Mouse (Mus musculus): ENCODE measurements at regions not wholly inside any gene's neighbourhood (a gene's known extent, or its start where the extent isn't known, plus 50 kb on each side); places are given as distances from the start of the nearest gene placed in this dataset.
A peak's percentile ranks its signal among the peaks of the same experiment; 100 is the strongest.

GRCm38 (mm10) chr19:56017524-56017923, 269.4 kb upstream of the Habp2 start:
- H3K4me2 ChIP-seq: 0 out of 2 replicates have a peak overlapping the region, but pooled peaks have one; percentile 9
- H3K4me3 ChIP-seq: no peak overlapping the region
- no peaks in the 10 kb centered on the region for H3K4me1 ChIP-seq
- WGBS: 71% methylated on average over 7 of the region's 7 CpGs
- ATAC-seq (ENCODE audit: borderline replicate concordance, extremely low read depth, low FRiP score, low TSS enrichment): no peak
- no peaks in the 10 kb centered on the region for H3K9me3 ChIP-seq
- no peak overlapping the region for H3K9ac ChIP-seq
- H3K27me3 ChIP-seq: no peaks in the 10 kb centered on the region
- no peaks in the 10 kb centered on the region for H3K36me3 ChIP-seq
- no peak overlapping the region for H3K27ac ChIP-seq

GRCm38 (mm10) chr19:56019143-56019542, 267.8 kb upstream of the Habp2 start:
- 43% methylated on average over 7 of the region's 7 CpGs for WGBS

GRCm38 (mm10) chr19:56022348-56022747, 264.6 kb upstream of the Habp2 start:
- 43% methylated on average over 6 of the region's 6 CpGs for WGBS
- Histone ChIP-seq H3K36me3 (no peaks in the 10 kb centered on the region), H3K9ac (no peak overlapping the region), H3K4me3 (no peak overlapping the region), H3K27me3 (no peaks in the 10 kb centered on the region), H3K27ac (no peak overlapping the region), H3K9me3 (no peaks in the 10 kb centered on the region), H3K4me2 (no peak overlapping the region), H3K4me1 (no peaks in the 10 kb centered on the region)
- ATAC-seq (ENCODE audit: borderline replicate concordance, extremely low read depth, low FRiP score, low TSS enrichment): no peak

More at GRCm38 (mm10) chr19:56019143-56019542, 267.8 kb upstream of the Habp2 start:
- Histone ChIP-seq H3K4me3 (no peak overlapping the region), H3K4me2 (no peak overlapping the region), H3K9me3 (no peaks in the 10 kb centered on the region), H3K9ac (no peak overlapping the region), H3K4me1 (no peaks in the 10 kb centered on the region), H3K27me3 (no peaks in the 10 kb centered on the region), H3K27ac (no peak overlapping the region), H3K36me3 (no peaks in the 10 kb centered on the region)
- ATAC-seq (ENCODE audit: borderline replicate concordance, extremely low read depth, low FRiP score, low TSS enrichment): no peak

GRCm38 (mm10) chr19:56024599-56024998, 262.3 kb upstream of the Habp2 start:
- H3K9me3 ChIP-seq: no peaks in the 10 kb centered on the region
- H3K4me3 ChIP-seq: no peak overlapping the region
- H3K36me3 ChIP-seq: no peaks in the 10 kb centered on the region
- no peaks in the 10 kb centered on the region; the same call in 1 of the 2 replicates for H3K4me1 ChIP-seq
- H3K27me3 ChIP-seq: no peaks in the 10 kb centered on the region
- WGBS: 69% methylated on average over 4 of the region's 4 CpGs
- ATAC-seq (ENCODE audit: borderline replicate concordance, extremely low read depth, low FRiP score, low TSS enrichment): no peak
- no peak overlapping the region for H3K4me2 ChIP-seq
- H3K27ac ChIP-seq: no peak overlapping the region
- H3K9ac ChIP-seq: no peak overlapping the region

GRCm38 (mm10) chr19:56029428-56030281, 257.3 kb upstream of the Habp2 start:
- peaks cover 3% of the 10 kb centered on the region for H3K4me1 ChIP-seq
- H3K9ac ChIP-seq: no peak overlapping the region
- H3K4me2 ChIP-seq: no peak overlapping the region
- H3K4me3 ChIP-seq: no peak overlapping the region
- peak; percentile 67 for ATAC-seq (ENCODE audit: borderline replicate concordance, extremely low read depth, low FRiP score, low TSS enrichment)
- H3K27ac ChIP-seq: peak overlapping the region; percentile 54
- no peaks in the 10 kb centered on the region for H3K27me3 ChIP-seq
- 16% methylated on average over 21 of the region's 21 CpGs for whole genome bisulfite sequencing
- no peaks in the 10 kb centered on the region for H3K9me3 ChIP-seq
- H3K36me3 ChIP-seq: no peaks in the 10 kb centered on the region

- no peaks in the 10 kb centered on the region for H3K9me3 ChIP-seq
- no peak overlapping the region for H3K27ac ChIP-seq
- H3K4me1 ChIP-seq: peaks cover 6% of the 10 kb centered on the region
- no peaks in the 10 kb centered on the region for H3K36me3 ChIP-seq
- H3K4me2 ChIP-seq: no peak overlapping the region
- WGBS: 67% methylated on average over 4 of the region's 4 CpGs
- no peak for ATAC-seq (ENCODE audit: borderline replicate concordance, extremely low read depth, low FRiP score, low TSS enrichment)
- no peaks in the 10 kb centered on the region for H3K27me3 ChIP-seq
- H3K9ac ChIP-seq: no peak overlapping the region
- no peak overlapping the region for H3K4me3 ChIP-seq
These were observed 256.5 kb upstream of the Habp2 start for GRCm38 (mm10) chr19:56030401-56030925.

GRCm38 (mm10) chr19:56034552-56034951, 252.4 kb upstream of the Habp2 start:
- Histone ChIP-seq H3K27ac (no peak overlapping the region), H3K4me1 (peaks cover 6% of the 10 kb centered on the region; the same call in 1 of the 2 replicates), H3K36me3 (no peaks in the 10 kb centered on the region), H3K9ac (no peak overlapping the region), H3K9me3 (no peaks in the 10 kb centered on the region), H3K4me3 (no peak overlapping the region), H3K4me2 (no peak overlapping the region), H3K27me3 (no peaks in the 10 kb centered on the region)
- 44% methylated on average over 4 of the region's 4 CpGs for WGBS
- ATAC-seq (ENCODE audit: borderline replicate concordance, extremely low read depth, low FRiP score, low TSS enrichment): no peak

- H3K27ac ChIP-seq: no peak overlapping the region
- 0 out of 2 replicates have a peak, but pooled peaks cover 3% of the 10 kb centered on the region for H3K4me1 ChIP-seq
- no peak overlapping the region for H3K9ac ChIP-seq
- no peaks in the 10 kb centered on the region for H3K27me3 ChIP-seq
- 79% methylated on average over 3 of the region's 3 CpGs for WGBS
- no peak overlapping the region for H3K4me3 ChIP-seq
- H3K4me2 ChIP-seq: no peak overlapping the region
- no peaks in the 10 kb centered on the region for H3K36me3 ChIP-seq
- H3K9me3 ChIP-seq: no peaks in the 10 kb centered on the region
- no peak for ATAC-seq (ENCODE audit: borderline replicate concordance, extremely low read depth, low FRiP score, low TSS enrichment)
These were observed 249.4 kb upstream of the Habp2 start for GRCm38 (mm10) chr19:56037584-56037983.

- Histone ChIP-seq H3K36me3 (no peaks in the 10 kb centered on the region), H3K9ac (no peak overlapping the region), H3K4me1 (0 out of 2 replicates have a peak, but pooled peaks cover 3% of the 10 kb centered on the region), H3K4me2 (no peak overlapping the region), H3K27ac (no peak overlapping the region), H3K4me3 (no peak overlapping the region), H3K27me3 (no peaks in the 10 kb centered on the region), H3K9me3 (no peaks in the 10 kb centered on the region)
- 67% methylated on average over 17 of the region's 17 CpGs for WGBS
- ATAC-seq (ENCODE audit: borderline replicate concordance, extremely low read depth, low FRiP score, low TSS enrichment): no peak
These were observed 247.6 kb upstream of the Habp2 start for GRCm38 (mm10) chr19:56039091-56040004.

- Histone ChIP-seq H3K9ac (no peak overlapping the region), H3K36me3 (no peaks in the 10 kb centered on the region), H3K4me3 (no peak overlapping the region), H3K4me1 (no peaks in the 10 kb centered on the region), H3K4me2 (no peak overlapping the region), H3K9me3 (no peaks in the 10 kb centered on the region), H3K27me3 (no peaks in the 10 kb centered on the region), H3K27ac (no peak overlapping the region)
- no peak for ATAC-seq (ENCODE audit: borderline replicate concordance, extremely low read depth, low FRiP score, low TSS enrichment)
- 84% methylated on average over 3 of the region's 3 CpGs for WGBS
These were observed 245.0 kb upstream of the Habp2 start for GRCm38 (mm10) chr19:56041930-56042329.

- Histone ChIP-seq H3K36me3 (no peaks in the 10 kb centered on the region), H3K27ac (no peak overlapping the region), H3K9me3 (no peaks in the 10 kb centered on the region), H3K4me3 (no peak overlapping the region), H3K4me2 (no peak overlapping the region), H3K4me1 (no peaks in the 10 kb centered on the region), H3K27me3 (no peaks in the 10 kb centered on the region), H3K9ac (no peak overlapping the region)
- no peak for ATAC-seq (ENCODE audit: borderline replicate concordance, extremely low read depth, low FRiP score, low TSS enrichment)
- 71% methylated on average over 16 of the region's 16 CpGs for WGBS
These were observed 240.1 kb upstream of the Habp2 start for GRCm38 (mm10) chr19:56046784-56047390.

Data from lung, embryonic 15.5 days (tissue).